Mouse (Mus musculus): ENCODE results near the gene Cd7.

Gene Cd7

DNA sequence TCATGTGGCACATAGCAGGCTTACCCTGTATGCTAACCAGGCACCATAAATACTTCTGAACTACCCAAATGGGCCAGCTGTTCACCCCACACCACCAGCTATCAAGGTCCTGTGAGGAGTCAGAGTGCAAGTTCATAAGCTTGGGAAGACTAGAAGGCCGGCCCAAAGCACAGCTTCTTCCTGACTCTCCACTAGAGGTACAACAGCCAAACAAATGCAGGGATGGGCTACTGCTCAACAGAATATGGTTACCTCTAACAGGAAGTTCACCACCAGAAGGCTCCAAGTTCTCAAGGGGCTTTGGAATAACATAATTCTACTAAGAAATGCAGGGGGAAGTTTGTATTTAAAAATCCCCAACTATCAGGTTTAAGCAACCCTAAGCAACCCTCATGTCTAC, 49.7 kb downstream of the Cd7 start:
- DNase-seq: no peak

DNA sequence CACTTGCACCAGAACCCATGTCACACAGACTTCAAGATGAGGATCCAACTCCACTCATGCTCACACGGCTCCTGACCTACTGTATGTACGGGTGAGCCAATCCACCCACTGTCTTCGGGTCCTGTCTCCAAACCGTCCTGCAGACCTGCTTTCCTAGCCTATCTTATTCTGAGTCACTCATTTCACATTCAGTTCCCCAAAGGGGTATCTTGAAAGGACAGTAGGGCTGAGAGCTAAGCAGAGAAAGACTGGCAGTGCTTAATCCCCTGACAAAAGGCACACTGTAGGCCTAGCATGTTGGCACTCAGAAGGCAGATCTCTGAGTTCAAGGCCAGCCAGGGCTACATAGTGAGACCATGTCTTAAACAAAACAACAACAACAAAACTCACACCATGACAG, 50.8 kb downstream of the Cd7 start:
- DNase-seq: no peak

DNA sequence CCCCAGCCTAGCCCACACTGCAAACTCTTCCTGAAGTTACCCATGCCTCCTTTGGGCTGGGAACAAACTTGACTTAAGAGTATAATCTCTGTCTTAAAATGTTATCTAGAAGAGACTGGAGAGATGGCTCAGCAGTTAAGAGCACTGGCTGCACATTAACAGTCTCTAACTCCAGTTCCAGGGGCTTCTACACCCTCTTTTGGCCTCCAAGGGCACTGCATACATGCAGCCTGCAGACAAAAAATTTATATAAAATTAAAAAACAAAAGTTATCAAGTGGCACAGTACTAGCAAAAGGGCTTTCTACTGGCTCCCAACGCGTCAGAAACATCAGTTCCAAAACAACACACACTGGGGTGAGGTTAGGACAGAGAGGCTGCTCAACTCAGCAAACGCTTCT, 51.6 kb downstream of the Cd7 start:
- DNase-seq: no peak
